Mouse (Mus musculus) MEL (cell line): ENCODE results near the gene Rpl18.

Source experiments
- CTCF ChIP-seq, 3 experiments: IDR thresholded peaks in 2 of 3; conservative IDR thresholded peaks in 1 of 3; 2 replicates each; pipeline ENCODE4 v1.5.1; 2011 to 2012; ENCODE audit warnings: low read length in 3 of 3, low read depth in 2 of 3, mild to moderate bottlenecking in 2 of 3, improper control_type of control experiment in 1 of 3, inconsistent platforms in 1 of 3, mixed read lengths in 1 of 3, moderate library complexity in 1 of 3; ENCODE audit not compliant: control insufficient read depth in 1 of 3, insufficient read depth in 1 of 3, poor library complexity in 1 of 3, severe bottlenecking in 1 of 3
- ELF1 ChIP-seq: IDR thresholded peaks from 2 replicates; pipeline ENCODE4 v1.6.1; 2014; ENCODE audit warnings: low read depth, mild to moderate bottlenecking, inconsistent platforms, low read length, improper control_type of control experiment, moderate library complexity
- EP300 ChIP-seq, 2 experiments: IDR thresholded peaks; 2 replicates each; pipeline ENCODE4 v1.6.1; 2011; ENCODE audit warnings: improper control_type of control experiment in 2 of 2, low read length in 2 of 2, low read depth in 1 of 2, mild to moderate bottlenecking in 1 of 2
- GABPA ChIP-seq: IDR thresholded peaks from 2 replicates; pipeline ENCODE4 v1.6.1; 2012; ENCODE audit warnings: low read depth, mild to moderate bottlenecking, inconsistent platforms, low read length, improper control_type of control experiment, moderate library complexity
- HCFC1 ChIP-seq: IDR thresholded peaks from 2 replicates; pipeline ENCODE4 v1.6.1; 2012; ENCODE audit warnings: low read depth, mild to moderate bottlenecking, inconsistent platforms, low read length, improper control_type of control experiment, moderate library complexity
- POLR2A ChIP-seq, 2 experiments: IDR thresholded peaks; 2 replicates each; pipeline ENCODE4 v1.6.1; 2011 to 2012; ENCODE audit warnings: low read length in 2 of 2, mild to moderate bottlenecking in 2 of 2, control low read depth in 1 of 2, improper control_type of control experiment in 1 of 2, low read depth in 1 of 2, moderate library complexity in 1 of 2; ENCODE audit not compliant: control insufficient read depth in 1 of 2, insufficient read depth in 1 of 2, poor library complexity in 1 of 2
- TAL1 ChIP-seq: IDR thresholded peaks from 2 replicates; pipeline ENCODE4 v1.6.1; 2012; ENCODE audit warnings: mild to moderate bottlenecking, inconsistent platforms, low read length, moderate library complexity, mixed read lengths
- TCF12 ChIP-seq: IDR thresholded peaks from 2 replicates; pipeline ENCODE4 v1.6.1; 2014; ENCODE audit warnings: low read depth, mild to moderate bottlenecking, inconsistent platforms, low read length, improper control_type of control experiment, moderate library complexity
- UBTF ChIP-seq: IDR thresholded peaks from 2 replicates; pipeline ENCODE4 v1.6.1; 2012; ENCODE audit warnings: low read depth, mild to moderate bottlenecking, inconsistent platforms, low read length, improper control_type of control experiment, moderate library complexity, borderline replicate concordance; ENCODE audit not compliant: insufficient read depth

DNA sequence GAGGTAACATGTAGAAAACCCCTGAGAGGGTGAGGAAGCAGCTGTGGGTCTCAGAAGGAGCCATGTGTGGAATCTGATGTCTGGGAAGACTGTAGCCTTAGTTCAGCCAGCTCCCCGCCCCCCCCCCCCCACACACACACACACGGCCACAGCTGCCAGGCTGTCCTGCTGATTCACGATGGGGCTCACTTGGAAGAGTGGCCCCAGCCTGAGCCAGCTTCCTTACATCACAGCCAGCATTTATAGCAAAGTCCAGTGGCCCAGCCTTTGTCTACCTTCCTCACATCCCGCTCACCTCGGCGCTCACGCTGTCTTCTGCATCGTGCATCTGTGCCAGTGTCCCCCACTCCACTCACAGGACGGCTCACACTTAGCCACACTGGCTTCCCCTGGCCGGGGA lies 34.1 kb downstream of the Rpl18 start:
- TF ChIP-seq HCFC1 (no peak), CTCF (IDR thresholded peaks at IDR 0.05 in 2 of 3, conservative IDR thresholded peaks at IDR 0.05 in 1 of 3; ENCODE audit: control insufficient read depth in 1 of 3, insufficient read depth in 1 of 3, low read depth in 2 of 3, low read length in 3 of 3, poor library complexity in 1 of 3, severe bottlenecking in 1 of 3) (no peak), TCF12 (no peak), POLR2A (IDR thresholded peaks at IDR 0.05; ENCODE audit: control insufficient read depth in 1 of 2, insufficient read depth in 1 of 2, low read depth in 1 of 2, low read length in 2 of 2, poor library complexity in 1 of 2) (no peak), EP300 (IDR thresholded peaks at IDR 0.05; ENCODE audit: low read depth in 1 of 2, low read length in 2 of 2) (no peak), GABPA (no peak), ELF1 (no peak), TAL1 (no peak), UBTF (no peak)
